Mouse (Mus musculus) right cerebral cortex, adult 2 months (tissue): Measurements from ENCODE around the gene Polr2f.

Experiments used
- DNase-seq, 2 experiments: peaks; one replicate each; pipeline ENCODE4 v3.0.0; 2021 to 2022; ENCODE audit warnings: low spot score in 2 of 2

The Polr2f gene

GRCm38 (mm10) chr15:79140866-79141565 lies at the start of gene Polr2f, which contains the start of gene 1700088E04Rik:
Polr2f (plus strand) TSS chr15:79141009.
1700088E04Rik (minus strand) TSS chr15:79141253.
- DNase-seq = peak; percentile 95 to 96

DNA sequence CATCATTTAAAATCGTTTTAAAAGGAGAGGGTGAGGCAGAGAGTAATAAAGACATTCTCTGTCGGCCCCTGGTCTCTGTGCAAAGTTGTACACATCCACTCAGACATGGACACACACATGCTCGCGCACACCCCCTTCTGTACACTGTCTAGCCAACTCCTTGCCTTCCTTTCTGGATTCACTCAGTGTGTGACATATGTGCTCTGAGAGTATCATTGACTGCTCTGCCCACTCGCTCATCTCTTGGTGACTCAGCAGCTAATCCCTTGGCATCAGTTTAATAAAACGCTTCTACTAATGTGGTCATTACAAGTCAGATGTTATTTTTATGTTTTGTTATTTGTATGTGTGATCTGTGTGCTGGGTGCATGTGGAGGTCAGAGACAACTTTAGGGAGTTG lies 48.5 kb upstream of the Polr2f start:
- DNase-seq = no peak

DNA sequence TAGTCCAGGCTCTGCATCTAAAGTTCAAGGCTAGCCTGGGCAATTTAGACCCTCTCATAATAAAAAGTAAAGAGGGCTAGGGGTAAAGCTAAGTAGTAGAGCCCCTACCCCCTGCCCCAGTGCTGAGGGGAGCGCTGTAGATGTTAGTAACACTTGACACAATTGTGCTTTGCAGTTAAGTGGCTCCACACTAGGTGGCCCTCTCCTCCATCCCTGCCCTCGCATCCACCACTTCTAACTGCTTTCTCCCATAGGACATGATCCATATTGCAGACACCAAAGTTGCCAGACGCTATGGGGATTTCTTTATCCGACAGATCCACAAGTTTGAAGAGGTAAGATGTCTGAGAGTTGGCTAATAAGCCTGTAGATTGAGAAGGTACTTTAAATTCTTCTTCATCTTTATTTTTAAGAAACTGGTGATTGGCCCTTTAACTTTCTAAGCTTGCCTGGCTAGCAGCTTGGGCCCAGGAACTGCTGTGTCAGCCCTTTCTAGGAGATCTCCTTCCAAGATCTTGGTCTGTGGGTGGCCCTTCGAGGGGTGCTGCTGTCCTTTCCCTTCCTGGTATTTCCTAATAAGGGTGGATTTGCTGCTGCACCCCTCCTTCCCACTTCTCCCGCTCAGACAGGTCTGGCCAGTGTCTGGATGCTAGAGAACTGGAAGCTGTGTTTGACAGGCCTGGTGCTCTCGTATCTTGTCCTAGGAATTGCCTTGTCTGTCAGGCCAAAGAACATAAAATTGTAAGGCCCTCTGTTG lies 47.5 kb upstream of the Polr2f start:
- peak; percentile 51 to 61 for DNase-seq

- no peak for DNase-seq
Observed at GRCm38 (mm10) chr15:79095483-79095882, 45.3 kb upstream of the Polr2f start.

DNA sequence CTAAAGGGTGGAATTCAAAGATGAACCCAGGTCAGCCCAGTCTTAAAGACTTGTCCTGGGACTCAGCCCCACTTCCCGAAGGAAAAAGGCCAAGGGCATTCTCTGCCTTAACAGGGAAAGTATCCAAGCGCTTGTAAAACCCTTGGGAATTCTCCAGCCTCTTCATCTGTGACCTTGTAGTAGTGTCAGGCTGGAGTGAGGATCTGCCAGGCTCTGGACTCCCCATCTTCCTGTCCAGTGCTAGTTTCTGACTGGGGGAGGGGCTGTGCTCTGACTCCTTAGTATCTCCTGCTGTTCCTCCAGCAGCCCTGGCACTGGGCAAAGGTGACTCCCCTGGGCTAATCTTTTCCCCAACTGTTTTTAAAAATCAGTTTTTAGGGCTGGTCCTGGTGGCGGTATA lies 44.3 kb upstream of the Polr2f start:
- DNase-seq = no peak

DNA sequence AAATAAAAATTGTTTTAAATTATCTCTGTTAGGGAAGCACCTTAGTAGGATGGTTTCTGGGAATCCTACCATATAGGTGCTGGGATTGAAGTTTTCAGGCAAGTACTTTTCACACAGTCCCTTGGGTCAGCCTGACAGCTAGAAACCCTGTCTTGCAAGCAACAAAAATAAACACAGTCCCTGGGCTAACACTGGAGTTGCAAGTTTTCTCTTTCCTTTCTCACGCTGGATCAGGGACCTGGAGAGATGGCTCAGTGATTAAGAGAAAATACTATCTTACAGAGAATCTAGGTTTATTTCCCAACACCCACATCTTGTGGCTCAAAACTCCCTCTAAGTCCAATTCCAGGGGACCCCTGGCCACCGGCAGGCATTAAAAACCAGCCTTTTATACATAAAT lies 43.7 kb upstream of the Polr2f start:
- no peak for DNase-seq

DNA sequence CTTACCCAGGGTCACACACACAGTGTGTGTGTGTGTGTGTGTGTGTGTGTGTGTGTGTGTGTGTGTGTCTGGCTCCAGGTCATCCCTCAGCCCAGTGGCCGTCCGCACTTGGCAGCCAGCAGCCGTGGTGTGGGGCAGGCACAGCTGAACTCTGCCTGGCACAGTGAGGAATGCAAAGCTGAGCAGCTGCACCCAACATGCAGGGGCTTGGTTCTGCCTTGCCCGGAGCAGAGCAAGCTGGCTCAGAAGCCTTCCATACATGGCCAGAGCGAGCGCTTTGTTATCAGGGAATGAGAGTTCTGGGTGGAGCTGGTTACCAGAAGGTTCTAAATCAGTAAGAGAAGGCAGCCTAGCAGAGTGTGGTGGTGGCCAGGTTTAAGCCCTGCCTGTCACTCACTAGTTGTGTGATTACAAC lies 43.2 kb upstream of the Polr2f start:
- DNase-seq = peak in 1 of 2 experiments; percentile 38

DNA sequence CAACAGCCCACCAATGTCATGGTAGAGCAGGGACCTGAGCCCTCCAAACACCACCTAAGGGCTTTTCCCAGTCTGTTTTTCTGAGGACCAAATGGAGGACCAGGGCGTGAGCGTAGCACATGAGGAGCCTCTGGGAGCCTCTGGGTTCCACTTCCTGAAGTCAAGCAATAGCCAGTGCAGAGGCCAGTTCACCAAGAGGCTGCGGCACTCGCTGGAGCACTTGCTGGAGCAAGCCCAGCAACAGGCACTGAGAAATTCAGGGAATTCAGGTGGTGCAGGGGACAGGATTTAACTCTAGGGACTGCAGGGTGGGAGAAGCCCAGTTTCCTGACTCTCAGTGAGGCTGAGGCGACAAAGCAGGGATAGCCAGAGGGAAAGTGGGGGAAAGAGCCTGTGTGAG lies 42.6 kb upstream of the Polr2f start:
- no peak for DNase-seq

DNA sequence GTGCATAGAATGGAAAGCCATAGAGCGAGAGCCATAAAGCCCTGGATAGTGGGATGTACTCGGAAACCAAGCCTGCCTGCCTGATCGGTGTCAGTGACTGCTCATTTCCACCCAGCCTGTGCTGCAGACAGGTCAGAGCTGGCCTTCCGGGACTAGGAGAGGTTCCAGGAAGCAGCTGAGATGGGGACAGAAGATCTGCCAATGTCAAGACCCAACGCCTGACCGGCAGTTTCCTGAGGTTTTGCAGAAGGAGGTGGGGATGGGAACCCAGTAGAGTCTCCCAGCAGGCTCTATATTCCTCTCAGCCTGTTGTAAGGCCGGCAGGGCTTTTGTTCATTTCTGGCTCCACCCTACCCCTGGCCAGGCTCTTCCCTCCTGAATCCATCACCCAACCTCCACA lies 41.9 kb upstream of the Polr2f start:
- no peak for DNase-seq

GRCm38 (mm10) chr15:79099456-79099855 lies 41.4 kb upstream of the Polr2f start:
- DNase-seq = no peak

GRCm38 (mm10) chr15:79100391-79100790 lies 40.4 kb upstream of the Polr2f start:
- DNase-seq = no peak

- DNase-seq = no peak
Observed at GRCm38 (mm10) chr15:79101531-79101930, 39.3 kb upstream of the Polr2f start.

DNA sequence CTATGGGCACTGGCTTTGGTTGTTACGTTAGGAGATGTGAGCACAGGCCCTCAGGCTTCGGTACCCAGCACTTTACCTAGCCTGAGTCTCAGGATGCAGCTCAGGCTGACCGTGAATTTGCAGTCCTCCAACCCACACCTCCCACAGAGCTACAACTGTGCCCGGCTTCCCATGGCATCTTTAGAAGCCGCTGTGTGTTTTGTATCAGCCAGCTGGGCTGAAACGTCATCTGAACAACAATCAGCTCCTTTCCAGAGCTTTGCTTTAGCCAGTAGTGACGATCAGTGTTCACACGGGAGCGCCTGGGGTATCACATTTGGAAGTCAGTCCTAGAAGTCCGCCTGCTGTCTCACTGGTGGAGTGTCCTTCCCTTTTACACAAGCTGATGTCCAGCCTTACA lies 37.5 kb upstream of the Polr2f start:
- peak; percentile 31 to 33 for DNase-seq

DNA sequence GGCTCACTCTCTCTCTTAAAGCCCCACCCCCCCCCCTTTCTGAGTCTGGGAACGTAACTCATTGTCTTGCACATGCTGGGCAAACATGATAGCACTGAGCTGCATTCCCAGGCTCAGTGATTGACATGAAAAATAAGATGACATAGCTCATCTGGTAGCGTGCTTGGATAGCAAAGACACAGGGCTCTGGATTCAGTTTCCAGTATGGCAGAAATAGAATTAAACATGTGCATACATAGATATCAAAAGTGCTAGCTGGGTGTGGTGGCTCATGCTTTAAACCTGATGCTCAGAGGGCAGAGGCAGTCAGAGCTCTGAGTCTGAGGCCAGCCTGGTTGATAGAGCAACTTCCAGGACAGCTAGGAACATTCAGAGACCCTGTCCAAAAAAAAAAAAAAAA lies 35.0 kb upstream of the Polr2f start:
- no peak for DNase-seq

GRCm38 (mm10) chr15:79107966-79108365 lies 32.8 kb upstream of the Polr2f start:
- DNase-seq = no peak

GRCm38 (mm10) chr15:79108421-79109320 lies 32.1 kb upstream of the Polr2f start, which contains the start of gene Micall1:
Micall1 (plus strand) TSS chr15:79108898.
- DNase-seq = peak in 1 of 2 experiments; percentile 43

GRCm38 (mm10) chr15:79109321-79109934 lies 31.4 kb upstream of the Polr2f start:
- no peak for DNase-seq

- no peak for DNase-seq
Observed at GRCm38 (mm10) chr15:79110031-79110430, 30.8 kb upstream of the Polr2f start.

DNA sequence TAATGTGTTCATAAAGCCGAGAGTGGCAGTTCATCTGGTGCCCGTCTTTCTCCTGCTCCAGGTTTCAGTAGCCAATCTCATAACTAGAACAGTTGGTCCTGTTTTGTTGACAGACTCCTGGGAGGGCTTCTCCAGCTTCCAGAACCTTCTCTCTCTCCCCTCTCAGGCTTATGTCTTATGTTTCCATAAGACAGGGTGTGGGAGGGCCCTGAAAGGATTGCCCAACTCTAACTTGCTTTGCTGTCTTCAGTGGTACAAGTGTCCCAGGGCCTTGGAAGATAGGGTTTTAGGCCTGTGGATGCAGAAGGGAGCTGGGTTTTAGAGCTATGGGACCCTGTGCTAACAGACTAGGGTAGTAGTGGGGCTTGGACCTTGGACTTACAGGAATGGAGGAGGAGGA lies 30.3 kb upstream of the Polr2f start:
- no peak for DNase-seq

DNA sequence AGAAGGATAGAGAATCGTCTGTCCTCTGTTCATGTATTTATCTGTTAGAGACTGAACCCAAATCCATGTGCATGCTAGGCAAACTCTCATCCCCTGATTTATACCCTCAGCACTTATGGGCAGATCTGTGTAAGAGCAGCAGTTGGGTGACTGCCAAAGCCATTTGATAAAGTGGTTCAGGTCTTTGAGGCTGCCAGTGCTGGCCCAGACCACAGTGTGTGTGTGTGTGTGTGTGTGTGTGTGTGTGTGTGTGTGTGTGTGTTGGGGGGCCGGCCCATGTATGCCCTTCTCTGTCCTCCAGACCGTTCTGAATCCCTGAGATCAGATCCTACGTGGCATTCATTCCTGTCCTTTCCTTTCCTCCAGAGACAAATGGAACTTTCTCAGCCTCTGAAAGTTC lies 29.0 kb upstream of the Polr2f start:
- no peak for DNase-seq

GRCm38 (mm10) chr15:79115276-79115675 lies 25.5 kb upstream of the Polr2f start:
- DNase-seq = no peak

DNA sequence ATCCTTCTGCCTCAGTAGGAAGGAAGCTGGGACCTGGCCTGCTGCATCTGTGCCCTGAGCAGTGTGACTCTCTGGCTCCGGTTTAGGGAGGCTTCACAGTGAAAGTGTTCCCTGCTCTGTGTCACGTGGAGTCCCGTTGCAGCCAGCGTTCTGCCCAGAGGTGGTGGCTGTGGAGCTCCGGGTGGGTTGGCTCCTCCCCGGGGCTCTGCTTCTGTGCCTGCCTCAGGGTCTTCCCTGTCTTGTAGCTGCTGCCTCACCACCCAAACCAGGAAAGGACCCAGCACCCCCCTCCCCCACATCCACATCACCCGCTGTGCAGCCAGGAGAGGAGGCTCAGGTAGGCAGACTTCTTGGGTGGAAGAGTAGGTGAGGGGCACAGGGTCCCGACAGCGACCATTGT lies 21.3 kb upstream of the Polr2f start:
- DNase-seq = no peak
